Mouse (Mus musculus) testis, adult 2 months (tissue): Measurements from ENCODE around the gene Tle3.

Experiments used
- CTCF ChIP-seq: fragments of 200-500 bp; IDR thresholded peaks from 2 replicates; pipeline ENCODE4 v1.5.1; 2012; ENCODE audit warnings: low read depth, mild to moderate bottlenecking, inconsistent platforms, low read length, moderate library complexity; ENCODE audit not compliant: control insufficient read depth, insufficient read depth, insufficient replicate concordance
- POLR2A ChIP-seq: fragments of 200-500 bp; IDR thresholded peaks from 2 replicates; pipeline ENCODE4 v1.6.1; 2012; ENCODE audit warnings: low read depth, mild to moderate bottlenecking, inconsistent platforms, low read length, moderate library complexity; ENCODE audit not compliant: control insufficient read depth

DNA sequence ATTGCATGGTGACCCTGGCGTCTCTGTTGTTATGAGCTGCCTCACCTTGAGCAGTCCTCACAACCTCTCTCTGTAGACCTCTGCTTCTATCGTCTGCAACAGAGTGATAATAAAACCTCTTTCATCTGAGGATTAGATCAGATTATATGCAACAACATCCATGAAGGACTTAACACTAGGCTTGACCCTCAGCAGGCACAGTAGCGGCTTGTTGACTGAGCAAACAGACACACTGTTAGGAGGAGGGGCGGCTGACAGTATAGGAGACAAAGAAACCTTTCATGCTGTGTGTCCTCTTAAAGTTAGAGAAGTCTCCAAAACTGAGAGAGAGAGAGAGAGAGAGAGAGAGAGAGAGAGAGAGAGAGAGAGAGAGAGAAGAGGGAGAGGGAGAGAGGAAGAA lies 89.7 kb downstream of the Tle3 start:
- TF ChIP-seq CTCF (no peak), POLR2A (no peak)
